Mouse (Mus musculus): ENCODE results near the gene Zfp654. TPM values are rescaled to one million over a fixed set of nuclear protein-coding genes. Genes with fewer than 3 reads are reported as not detected.
"Not testable (repeated sequence)": the region's sequence is repeated elsewhere in the genome, so short reads cannot be mapped to it uniquely, and the experiment has no call there.

Zfp654 gene
- total RNA-seq (2021), result 23.1 and 23.3 TPM in 2 replicates
- long read RNA-seq, full-length matches to known transcripts, result 10 of 15 reads
- long read RNA-seq, partial matches to known transcripts, result 4 of 15 reads
- long read RNA-seq, other reads (novel, unspliced or antisense), result 1 of 15 reads

DNA sequence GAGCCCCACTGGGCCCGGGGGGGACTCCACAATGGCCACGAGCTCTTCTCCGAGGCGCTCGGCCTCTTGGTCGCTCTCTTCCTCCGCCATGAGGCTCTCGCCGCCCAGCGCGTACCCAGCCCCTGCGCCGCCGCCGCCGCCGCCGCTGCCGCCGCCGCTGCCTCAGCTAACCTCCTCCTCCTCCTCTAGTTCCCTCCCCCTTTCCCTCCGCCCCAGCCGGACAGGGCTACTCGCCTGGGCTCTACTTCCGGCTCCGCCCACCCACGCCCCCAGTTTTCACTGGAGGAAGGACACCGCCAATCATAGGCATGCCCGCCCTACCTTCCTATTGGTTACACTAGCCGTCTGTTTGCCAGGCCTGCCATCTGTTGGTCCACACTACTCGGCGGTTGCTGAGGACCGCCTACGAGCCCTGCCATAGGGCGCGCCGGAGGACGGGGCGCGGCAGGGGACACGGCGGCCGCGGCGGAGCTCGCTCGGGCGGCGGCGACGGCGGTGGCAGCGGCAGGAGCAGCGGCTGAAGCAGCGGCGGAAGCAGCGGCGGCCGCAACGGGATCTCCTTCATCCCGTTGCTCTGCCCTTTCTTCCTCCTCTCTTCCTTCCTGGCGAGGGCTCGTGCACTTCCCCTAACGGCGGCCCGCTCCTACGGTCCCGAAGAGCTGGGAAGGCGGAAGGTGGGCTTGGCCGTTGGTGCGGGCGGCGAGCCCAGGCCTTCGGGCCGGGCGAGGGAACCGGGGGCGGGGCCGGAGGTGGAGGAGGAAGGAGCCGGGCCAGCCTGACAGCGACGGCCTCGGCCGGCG lies at the start of gene Zfp654, which contains the start of gene Cggbp1:
Zfp654 (minus strand) TSS at position 90 of the 800 bp plus-strand sequence.
Cggbp1 (plus strand) TSS at position 434 of the 800 bp plus-strand sequence.
- DNase-seq, result peak; percentile 99

- peak; percentile 23 for DNase-seq
Measured at GRCm38 (mm10) chr16:64899084-64899483, 47.6 kb upstream of the Zfp654 start.

DNA sequence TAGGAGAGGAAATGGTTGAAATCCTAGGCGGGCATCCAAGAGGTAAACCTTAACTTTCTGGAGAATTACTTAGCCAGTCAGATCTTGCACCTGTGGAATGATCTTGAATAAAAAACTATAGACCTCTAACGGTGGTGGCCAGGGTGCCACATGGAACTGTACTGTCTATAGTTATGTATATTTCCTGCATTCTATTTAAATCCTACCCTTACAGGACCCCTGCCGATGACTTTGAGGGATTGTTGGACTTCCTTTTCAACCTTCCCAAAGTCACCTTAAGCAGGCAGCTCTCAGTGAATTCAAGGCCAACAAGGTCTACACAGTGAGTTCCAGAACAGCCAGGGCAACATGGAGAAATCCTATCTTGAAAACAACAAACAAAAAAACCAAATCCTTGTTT lies 38.0 kb upstream of the Zfp654 start:
- no peak for DNase-seq

- no peak for DNase-seq
Measured at GRCm38 (mm10) chr16:64885547-64885946, 34.1 kb upstream of the Zfp654 start.

DNA sequence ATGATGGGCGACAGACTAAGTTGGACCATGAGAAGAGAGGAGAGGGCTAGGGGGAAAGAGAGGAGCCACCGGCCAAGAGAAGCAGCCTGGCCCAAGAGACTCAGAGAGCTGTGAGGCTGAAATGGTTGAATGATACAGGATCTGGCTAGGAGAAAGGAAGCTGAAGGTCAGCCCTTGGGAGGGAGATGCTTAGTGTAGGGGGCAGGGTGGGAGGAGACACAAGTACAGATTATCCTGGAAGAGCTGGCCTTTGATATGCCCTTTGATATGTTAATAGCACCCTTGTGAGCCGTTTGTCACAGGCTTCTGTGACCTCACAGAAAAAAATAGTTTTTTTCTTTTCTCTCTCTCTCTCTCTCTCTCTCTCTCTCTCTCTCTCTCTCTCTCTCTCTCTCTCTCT lies 33.7 kb upstream of the Zfp654 start:
- peak; percentile 20 for DNase-seq

DNA sequence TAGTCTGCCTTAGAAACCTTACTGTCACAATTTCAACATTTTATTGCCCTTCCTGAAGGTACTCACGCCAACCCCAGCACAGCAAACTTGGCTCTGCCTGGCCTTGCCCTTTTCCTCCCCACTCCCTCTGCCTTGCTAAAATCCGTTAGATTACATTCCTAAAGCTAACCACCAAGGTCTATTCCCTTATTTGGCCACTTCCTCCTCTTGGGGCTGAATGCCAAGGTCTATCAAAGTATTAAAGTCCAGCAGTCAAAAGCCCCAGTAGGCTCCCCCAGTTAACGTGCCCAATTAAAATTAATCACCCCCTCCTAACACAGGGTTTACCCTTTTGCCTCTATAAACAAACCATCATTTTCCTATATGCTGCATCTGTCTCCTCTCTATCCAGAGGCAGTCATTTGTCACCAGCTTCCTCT lies 33.0 kb upstream of the Zfp654 start:
- DNase-seq, result peak; percentile 49

DNA sequence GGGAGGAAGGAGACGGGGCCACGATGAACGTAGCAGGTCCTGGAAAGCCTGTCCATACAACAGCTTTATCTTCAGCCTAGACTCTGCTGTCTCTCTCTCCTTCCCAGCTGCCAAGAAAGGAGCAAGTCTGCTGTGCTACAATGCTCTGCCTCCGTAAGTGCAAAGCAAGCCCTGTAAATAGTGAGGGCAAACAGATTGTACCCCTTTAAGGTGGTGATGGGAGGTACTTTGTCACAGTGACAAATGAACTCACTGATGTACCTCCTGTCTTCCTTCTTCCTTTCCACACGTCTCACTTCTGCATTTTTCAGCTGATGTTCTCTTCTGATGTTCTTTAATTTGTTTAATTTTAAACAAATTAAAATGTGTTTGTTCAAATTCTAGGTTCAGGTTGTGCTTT lies 32.4 kb upstream of the Zfp654 start:
- no peak for DNase-seq

- no peak for DNase-seq
Measured at GRCm38 (mm10) chr16:64881442-64881841, 30.0 kb upstream of the Zfp654 start.

DNA sequence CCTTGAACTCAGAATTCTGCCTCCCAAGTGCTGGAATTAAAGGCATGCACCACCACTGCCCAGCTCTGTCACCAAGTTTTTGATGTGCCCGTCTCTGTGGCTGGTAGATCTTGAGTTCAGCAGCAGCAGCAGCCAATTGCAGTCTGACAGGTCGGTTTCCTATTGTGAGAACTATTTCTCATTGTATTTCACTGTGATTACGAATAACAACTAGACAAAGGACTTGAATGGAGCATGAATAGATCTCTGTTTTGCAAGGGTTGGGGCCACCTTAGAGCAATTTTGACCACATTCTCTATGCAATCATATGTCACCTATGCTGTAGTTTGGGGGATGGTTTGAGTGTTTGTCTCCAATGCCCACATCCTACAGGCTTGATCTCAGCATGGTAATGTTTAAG lies 29.5 kb upstream of the Zfp654 start:
- no peak for DNase-seq

DNA sequence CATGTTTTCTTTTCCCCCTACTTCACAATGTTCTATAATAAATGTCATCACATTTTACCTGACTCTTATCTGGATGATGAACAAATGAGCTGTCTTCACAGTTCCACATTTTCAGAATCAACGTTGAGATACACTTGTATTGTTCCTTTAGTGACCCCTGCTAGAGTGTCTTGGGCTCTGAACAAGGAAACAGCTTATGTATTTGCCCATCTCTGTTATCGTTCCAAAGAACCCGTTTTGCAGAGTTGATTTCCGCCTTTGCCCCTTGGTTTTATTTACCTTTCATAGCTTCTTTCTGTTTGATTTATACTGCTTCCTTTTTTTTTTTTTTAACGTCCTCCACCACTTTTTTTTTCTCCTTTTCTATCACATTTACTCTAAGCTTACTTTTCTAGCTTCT lies 28.3 kb upstream of the Zfp654 start:
- no peak for DNase-seq

DNA sequence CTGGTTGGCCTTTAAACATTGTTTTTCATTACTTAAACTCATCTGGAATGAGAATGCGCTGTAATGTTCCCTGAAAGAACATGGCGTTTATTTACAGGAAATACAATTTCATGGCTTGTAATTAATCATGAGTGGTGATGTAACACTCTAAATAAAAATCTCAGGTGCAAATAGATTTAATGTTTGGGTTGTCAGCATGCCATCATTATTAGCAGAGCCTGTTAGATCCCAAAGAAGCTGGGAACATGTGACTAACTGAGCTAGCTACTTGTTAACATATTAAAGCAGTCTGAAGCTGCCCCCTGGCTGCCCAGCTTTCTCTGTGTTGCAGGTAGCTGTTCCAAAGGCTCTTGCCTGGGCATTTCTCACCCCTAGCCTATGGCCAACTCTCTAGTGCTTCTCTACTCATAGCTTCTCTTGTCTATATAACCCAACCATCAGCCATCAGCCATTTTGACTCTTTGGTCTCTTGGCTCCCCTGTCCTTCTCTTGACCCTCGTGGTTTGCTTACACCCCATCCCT lies 27.2 kb upstream of the Zfp654 start:
- DNase-seq, result no peak

- no peak for DNase-seq
Measured at GRCm38 (mm10) chr16:64877314-64877713, 25.9 kb upstream of the Zfp654 start.

DNA sequence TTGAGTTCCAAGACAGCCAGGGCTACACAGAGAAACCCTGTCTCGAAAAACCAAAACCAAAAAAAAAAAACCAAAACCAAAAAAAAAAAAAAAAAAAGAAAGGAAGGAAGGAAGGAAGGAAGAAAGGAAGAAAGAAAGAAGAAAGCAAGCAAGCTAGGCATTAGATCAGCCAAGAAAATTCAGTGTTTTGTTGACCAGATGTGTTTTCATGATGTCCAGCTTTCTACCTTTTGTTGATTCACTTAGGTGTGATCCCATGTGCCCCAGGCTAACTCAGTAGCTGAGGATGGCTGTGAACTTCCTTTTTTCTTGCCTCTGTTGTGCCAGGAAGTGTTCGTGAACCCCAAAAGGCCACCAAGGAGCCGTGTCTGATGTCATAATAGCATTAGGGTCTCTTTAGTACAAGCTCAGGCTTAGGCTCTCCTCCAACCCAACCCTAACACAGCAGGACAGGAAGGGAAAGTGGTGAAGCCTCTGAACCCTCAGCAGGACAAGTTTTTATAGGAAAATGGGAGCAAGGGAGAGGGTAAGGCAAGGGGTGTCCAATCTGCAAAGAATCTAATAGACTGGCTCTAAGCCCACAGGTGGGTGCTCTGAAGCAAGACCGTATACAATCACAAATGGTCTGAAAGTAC lies 25.3 kb upstream of the Zfp654 start:
- no peak for DNase-seq

- DNase-seq, result no peak
Measured at GRCm38 (mm10) chr16:64875822-64876221, 24.4 kb upstream of the Zfp654 start.

DNA sequence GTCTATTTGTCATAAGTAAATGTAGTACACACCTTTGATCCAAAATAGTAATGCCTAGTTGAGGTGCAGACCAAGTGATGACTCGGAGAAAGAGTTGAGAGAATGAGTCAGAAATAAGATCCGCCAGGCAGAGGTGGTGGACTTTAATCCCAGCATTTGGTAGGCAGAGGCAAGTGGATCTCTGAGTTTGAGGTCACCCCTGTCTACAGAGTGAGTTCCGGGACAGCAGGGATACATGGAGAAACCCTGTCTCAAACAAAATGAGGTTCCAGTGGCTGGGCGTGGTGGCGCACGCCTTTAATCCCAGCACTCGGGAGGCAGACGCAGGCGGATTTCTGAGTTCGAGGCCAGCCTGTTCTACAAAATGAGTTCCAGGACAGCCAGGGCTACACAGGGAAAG lies 23.9 kb upstream of the Zfp654 start:
- DNase-seq, result no peak

DNA sequence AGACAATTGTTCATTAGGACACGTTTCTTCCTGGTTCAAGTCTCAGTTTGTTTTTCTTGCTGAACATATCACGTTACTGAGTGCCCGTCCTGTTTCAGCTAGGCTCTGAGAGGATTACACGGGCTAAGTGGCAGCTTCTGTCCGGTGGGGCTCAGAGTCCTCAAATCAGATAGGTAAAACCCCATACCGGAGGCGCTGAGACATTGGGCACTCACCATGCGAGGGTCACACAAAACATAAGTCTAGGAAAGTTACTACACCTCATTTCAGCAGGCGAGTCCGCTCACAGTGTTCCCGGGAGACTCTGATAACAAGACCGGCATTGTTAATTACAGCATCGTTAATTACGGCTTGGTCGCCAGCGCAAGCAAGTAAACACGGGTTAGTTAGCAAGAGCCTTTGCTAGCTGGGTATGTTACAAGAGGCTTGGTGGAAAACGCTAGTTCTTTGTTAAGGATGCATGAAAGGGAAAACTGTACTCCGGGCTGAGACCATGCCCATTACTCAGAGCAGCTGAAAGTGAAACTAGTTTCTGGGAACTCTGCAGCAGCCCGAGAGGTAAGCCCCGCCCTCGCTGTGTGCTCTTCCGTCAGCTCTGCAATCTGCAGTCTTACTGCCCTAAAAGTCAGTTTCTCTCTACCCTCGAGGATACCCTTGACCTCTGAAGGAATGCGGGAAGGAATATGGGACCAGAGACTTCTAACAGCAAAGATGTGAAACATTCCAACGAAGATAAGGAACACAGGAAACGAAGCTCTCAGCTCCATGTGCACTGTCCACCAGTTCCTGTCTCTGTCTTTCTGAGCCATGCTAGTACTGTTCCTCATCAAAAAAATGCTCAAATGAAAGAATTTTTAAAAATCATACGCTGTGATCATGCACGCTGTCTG lies 22.2 kb upstream of the Zfp654 start:
- DNase-seq, result peak; percentile 68

- DNase-seq, result no peak
Measured at GRCm38 (mm10) chr16:64872841-64873240, 21.4 kb upstream of the Zfp654 start.

GRCm38 (mm10) chr16:64872296-64872695 lies 20.8 kb upstream of the Zfp654 start:
- DNase-seq, result no peak

- DNase-seq, result no peak
Measured at GRCm38 (mm10) chr16:64869621-64870020, 18.2 kb upstream of the Zfp654 start.

GRCm38 (mm10) chr16:64868613-64869012 lies 17.2 kb upstream of the Zfp654 start:
- no peak for DNase-seq

DNA sequence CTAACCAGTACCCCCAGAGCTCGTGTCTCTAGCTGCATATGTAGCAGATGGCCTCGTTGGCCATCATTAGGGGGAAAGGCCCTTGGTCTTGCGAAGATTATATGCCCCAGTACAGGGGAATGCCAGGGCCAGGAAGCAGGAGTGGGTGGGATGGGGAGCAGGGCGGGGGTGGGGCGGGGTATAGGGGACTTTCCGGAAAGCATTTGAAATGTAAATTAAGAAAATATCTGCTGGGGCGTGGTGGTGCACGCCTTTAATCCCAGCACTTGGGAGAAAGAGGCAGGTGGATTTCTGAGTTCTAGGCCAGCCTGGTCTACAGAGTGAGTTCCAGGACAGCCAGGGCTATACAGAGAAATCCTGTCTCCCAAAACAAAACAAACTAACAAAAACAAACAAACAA lies 14.4 kb upstream of the Zfp654 start:
- DNase-seq, result not testable (repeated sequence)

DNA sequence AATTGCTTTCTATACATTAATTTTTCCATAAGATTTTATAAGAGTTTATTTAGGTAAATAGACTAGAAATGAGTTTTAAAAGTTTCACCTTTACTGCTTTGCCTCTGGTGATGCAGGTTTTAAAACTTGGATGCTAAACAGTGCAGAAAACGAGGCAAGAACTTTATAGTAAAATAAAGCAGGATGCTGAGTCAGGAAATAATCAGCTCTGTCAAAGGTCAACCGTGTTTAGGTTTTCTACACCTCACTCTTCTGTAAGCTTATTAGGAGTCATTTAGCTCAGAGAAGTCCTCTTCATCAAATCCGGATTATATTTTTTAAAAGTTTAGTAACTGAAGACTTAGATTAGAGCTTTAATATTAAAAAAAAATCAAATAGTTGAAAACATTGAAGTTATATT lies 5.5 kb upstream of the Zfp654 start:
- DNase-seq, result no peak
